Mouse (Mus musculus): ENCODE results near the gene Dgkg. TPM values are rescaled to one million over a fixed set of nuclear protein-coding genes. Genes with fewer than 3 reads are reported as not detected.

Gene Dgkg
- total and polyA plus RNA-seq, 2 experiments from 2014 or later, result 6.1 to 12.5 TPM

GRCm38 (mm10) chr16:22545016-22545561 lies 111.9 kb downstream of the Dgkg start:
- H3K27me3 ChIP-seq (ENCODE audit: insufficient read depth, low read length), result no peaks in the 10 kb centered on the region
- H3K36me3 ChIP-seq (ENCODE audit: insufficient read depth, low read length), result no peaks in the 10 kb centered on the region
- H3K27ac ChIP-seq, result peak overlapping the region; percentile 68
- H3K9ac ChIP-seq (replicated peaks; ENCODE audit: low read length), result no peak overlapping the region
- no peak overlapping the region for H3K4me2 ChIP-seq (ENCODE audit: low read depth, low read length)
- ATAC-seq (peak; percentile 55), DNase-seq (ENCODE audit: low spot score) (peak; percentile 78)
- no peaks in the 10 kb centered on the region for H3K9me3 ChIP-seq (ENCODE audit: low read length)
- H3K4me3 ChIP-seq (ENCODE audit: low read length), result no peak overlapping the region
- WGBS, result 20% methylated on average over 3 of the region's 3 CpGs
- H3K4me1 ChIP-seq (ENCODE audit: insufficient read depth, low read length), result peaks cover 6% of the 10 kb centered on the region; the same call in 1 of the 2 replicates
- no peak for TF ChIP-seq CTCF (IDR thresholded peaks at IDR 0.05; ENCODE audit: low read depth)

DNA sequence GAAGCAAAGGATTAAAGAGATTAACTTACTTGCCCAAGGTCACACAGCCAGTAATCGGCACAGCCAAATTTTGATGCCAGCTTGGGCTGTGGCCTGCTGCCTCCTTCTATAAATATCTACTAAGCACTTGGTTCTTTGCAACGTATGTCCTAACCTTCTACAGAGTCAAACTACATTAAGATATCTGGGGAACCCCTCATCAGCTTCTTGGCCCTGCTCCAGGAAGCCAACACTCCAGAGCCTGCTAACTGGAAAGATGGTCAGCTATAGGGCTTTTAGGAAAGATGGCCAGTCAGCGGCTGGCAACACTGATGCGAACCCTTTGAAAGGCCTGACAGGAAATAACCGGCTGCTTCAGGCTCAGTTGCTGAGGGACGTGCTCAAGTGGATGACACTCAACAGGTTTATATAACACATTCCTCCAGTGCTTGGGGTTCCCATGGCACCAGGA lies 114.3 kb downstream of the Dgkg start:
- Histone ChIP-seq H3K4me2 (ENCODE audit: low read depth, low read length) (no peak overlapping the region), H3K4me3 (ENCODE audit: low read length) (no peak overlapping the region), H3K9me3 (ENCODE audit: low read length) (no peaks in the 10 kb centered on the region), H3K36me3 (ENCODE audit: insufficient read depth, low read length) (no peaks in the 10 kb centered on the region), H3K27me3 (ENCODE audit: insufficient read depth, low read length) (no peaks in the 10 kb centered on the region), H3K27ac (no peak overlapping the region), H3K9ac (replicated peaks; ENCODE audit: low read length) (no peak overlapping the region), H3K4me1 (ENCODE audit: insufficient read depth, low read length) (peaks cover 6% of the 10 kb centered on the region; the same call in 1 of the 2 replicates)
- ATAC-seq (no peak), DNase-seq (ENCODE audit: low spot score) (no peak)
- no peak for TF ChIP-seq CTCF (IDR thresholded peaks at IDR 0.05; ENCODE audit: low read depth)
- WGBS, result 69% methylated on average over 6 of the region's 6 CpGs

GRCm38 (mm10) chr16:22539275-22539674 lies 117.7 kb downstream of the Dgkg start:
- DNase-seq (ENCODE audit: low spot score), result no peak
- Histone ChIP-seq H3K9ac (replicated peaks; ENCODE audit: low read length) (no peak overlapping the region), H3K36me3 (ENCODE audit: insufficient read depth, low read length) (no peaks in the 10 kb centered on the region), H3K4me3 (ENCODE audit: low read length) (no peak overlapping the region), H3K9me3 (ENCODE audit: low read length) (no peaks in the 10 kb centered on the region), H3K27me3 (ENCODE audit: insufficient read depth, low read length) (no peaks in the 10 kb centered on the region), H3K27ac (no peak overlapping the region), H3K4me2 (ENCODE audit: low read depth, low read length) (no peak overlapping the region), H3K4me1 (ENCODE audit: insufficient read depth, low read length) (no peaks in the 10 kb centered on the region)
- TF ChIP-seq CTCF (IDR thresholded peaks at IDR 0.05; ENCODE audit: low read depth), result no peak
- WGBS, result 81% methylated on average over 6 of the region's 6 CpGs
- no peak for ATAC-seq

- Histone ChIP-seq H3K4me1 (ENCODE audit: insufficient read depth, low read length) (no peaks in the 10 kb centered on the region), H3K4me3 (ENCODE audit: low read length) (no peak overlapping the region), H3K9me3 (ENCODE audit: low read length) (no peaks in the 10 kb centered on the region), H3K36me3 (ENCODE audit: insufficient read depth, low read length) (no peaks in the 10 kb centered on the region), H3K9ac (replicated peaks; ENCODE audit: low read length) (no peak overlapping the region), H3K27ac (no peak overlapping the region), H3K4me2 (ENCODE audit: low read depth, low read length) (no peak overlapping the region), H3K27me3 (ENCODE audit: insufficient read depth, low read length) (no peaks in the 10 kb centered on the region)
- WGBS, result 82% methylated on average over 8 of the region's 8 CpGs
- DNase-seq (ENCODE audit: low spot score) (no peak), ATAC-seq (no peak)
- TF ChIP-seq CTCF (IDR thresholded peaks at IDR 0.05; ENCODE audit: low read depth), result no peak
Observed at GRCm38 (mm10) chr16:22536581-22537160, 120.3 kb downstream of the Dgkg start.

DNA sequence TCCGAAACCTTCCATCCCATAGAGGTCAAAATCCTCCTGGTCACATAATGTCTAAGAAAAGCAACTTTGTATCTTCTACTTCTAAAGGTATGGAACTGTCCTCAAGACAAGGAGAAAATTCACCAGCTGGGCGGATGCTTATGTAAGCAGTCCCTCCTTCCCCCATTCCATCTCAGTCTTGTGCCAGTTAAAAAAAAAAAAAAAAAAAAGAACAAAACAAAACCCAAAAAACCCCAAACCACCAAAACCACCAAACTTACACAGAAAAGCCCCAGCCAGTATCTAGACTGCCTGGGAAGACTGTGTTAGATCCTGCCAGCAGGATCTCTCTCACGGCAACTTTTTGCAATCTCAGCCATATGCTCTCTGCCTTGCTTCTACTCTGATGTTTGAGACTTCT lies 123.9 kb downstream of the Dgkg start:
- WGBS, result 87% methylated on average over 3 of the region's 3 CpGs

GRCm38 (mm10) chr16:22531834-22532233 lies 125.2 kb downstream of the Dgkg start:
- no peaks in the 10 kb centered on the region for H3K4me1 ChIP-seq (ENCODE audit: insufficient read depth, low read length)
- no peak overlapping the region for H3K9ac ChIP-seq (replicated peaks; ENCODE audit: low read length)
- DNase-seq (ENCODE audit: low spot score) (peak; percentile 32), ATAC-seq (no peak)
- no peaks in the 10 kb centered on the region for H3K27me3 ChIP-seq (ENCODE audit: insufficient read depth, low read length)
- H3K9me3 ChIP-seq (ENCODE audit: low read length), result no peaks in the 10 kb centered on the region
- no peak overlapping the region for H3K27ac ChIP-seq
- no peak for TF ChIP-seq CTCF (IDR thresholded peaks at IDR 0.05; ENCODE audit: low read depth)
- H3K36me3 ChIP-seq (ENCODE audit: insufficient read depth, low read length), result no peaks in the 10 kb centered on the region
- H3K4me2 ChIP-seq (ENCODE audit: low read depth, low read length), result no peak overlapping the region
- WGBS, result 74% methylated on average over 6 of the region's 6 CpGs
- no peak overlapping the region for H3K4me3 ChIP-seq (ENCODE audit: low read length)

More for the DNA sequence above, 123.9 kb downstream of the Dgkg start:
- H3K9me3 ChIP-seq (ENCODE audit: low read length), result no peaks in the 10 kb centered on the region
- H3K27ac ChIP-seq, result no peak overlapping the region
- H3K4me3 ChIP-seq (ENCODE audit: low read length), result no peak overlapping the region
- ATAC-seq (no peak), DNase-seq (ENCODE audit: low spot score) (no peak)
- no peak overlapping the region for H3K4me2 ChIP-seq (ENCODE audit: low read depth, low read length)
- no peak overlapping the region for H3K9ac ChIP-seq (replicated peaks; ENCODE audit: low read length)
- H3K27me3 ChIP-seq (ENCODE audit: insufficient read depth, low read length), result no peaks in the 10 kb centered on the region
- no peaks in the 10 kb centered on the region for H3K4me1 ChIP-seq (ENCODE audit: insufficient read depth, low read length)
- no peaks in the 10 kb centered on the region for H3K36me3 ChIP-seq (ENCODE audit: insufficient read depth, low read length)
- no peak for TF ChIP-seq CTCF (IDR thresholded peaks at IDR 0.05; ENCODE audit: low read depth)

DNA sequence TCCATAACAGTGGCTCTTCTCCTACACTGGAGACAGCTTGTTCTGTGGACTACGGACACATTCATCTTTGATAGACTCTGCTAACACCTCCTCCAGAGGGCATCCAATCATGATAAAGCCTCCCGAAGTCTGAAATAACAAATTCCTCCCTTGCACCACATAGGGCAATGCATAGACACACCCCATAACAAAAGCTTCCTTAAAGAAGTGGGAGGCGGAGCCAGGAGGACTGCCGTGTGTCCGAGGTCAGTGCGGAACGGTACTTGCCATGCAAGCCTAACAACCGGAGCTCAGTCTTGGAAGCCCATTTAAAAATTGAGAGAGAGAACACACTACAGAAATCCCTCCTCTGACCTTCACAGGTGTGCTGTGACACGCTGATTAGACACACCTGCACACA lies 126.0 kb downstream of the Dgkg start:
- H3K4me3 ChIP-seq (ENCODE audit: low read length), result no peak overlapping the region
- ATAC-seq, result no peak
- no peak for TF ChIP-seq CTCF (IDR thresholded peaks at IDR 0.05; ENCODE audit: low read depth)

More for the DNA sequence above, 126.0 kb downstream of the Dgkg start:
- Histone ChIP-seq H3K27ac (no peak overlapping the region), H3K4me1 (ENCODE audit: insufficient read depth, low read length) (no peaks in the 10 kb centered on the region), H3K9ac (replicated peaks; ENCODE audit: low read length) (no peak overlapping the region), H3K36me3 (ENCODE audit: insufficient read depth, low read length) (no peaks in the 10 kb centered on the region), H3K27me3 (ENCODE audit: insufficient read depth, low read length) (no peaks in the 10 kb centered on the region), H3K4me2 (ENCODE audit: low read depth, low read length) (no peak overlapping the region), H3K9me3 (ENCODE audit: low read length) (no peaks in the 10 kb centered on the region)
- WGBS, result 73% methylated on average over 9 of the region's 9 CpGs
- DNase-seq (ENCODE audit: low spot score), result no peak

All from hindbrain, postnatal 0 days (tissue).